15 mouse cellular contexts compared by ENCODE assay signal in the genomic region with DNA sequence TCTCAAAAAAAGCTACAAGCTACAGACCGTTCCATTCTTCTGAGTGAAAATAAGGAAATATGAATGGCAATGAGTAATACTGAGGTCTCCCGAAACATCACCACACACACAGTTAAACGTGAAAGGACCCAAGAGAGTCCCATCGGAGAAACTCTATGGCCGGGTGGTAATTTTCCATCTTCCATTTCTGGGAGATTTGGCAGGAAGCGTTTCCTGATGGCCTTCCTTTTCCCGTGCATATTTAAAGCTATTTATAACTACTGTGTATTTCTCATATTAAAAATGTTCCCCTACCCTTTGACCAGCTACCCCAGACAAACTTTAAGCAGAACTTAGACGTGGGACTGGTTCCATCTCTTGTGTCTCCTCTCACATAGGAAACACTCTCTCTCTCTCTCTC. TPM values are rescaled to one million over a fixed set of nuclear protein-coding genes. Genes with fewer than 3 reads are reported as not detected.
DNase-seq lines count a peak whose midpoint lies in the region; TF ChIP-seq lines count a peak whose summit lies in the region.
"Had no signal": no experiment of that assay in that cellular context is flagged by ENCODE, and none has a peak within 500 bp of the region (broad histone marks: within the 10 kb centered on the region; RNA-seq: fewer than 3 reads in every experiment).

No protein-coding gene starts in this region.

- DNase-seq in adrenal gland, postnatal 14 days = peak; percentile 24
- DNase-seq in adrenal gland, adult 8-10 months = no peak
- DNase-seq in kidney, adult 11 months = peak; percentile 40
- DNase-seq in kidney, adult 18-20 months = no peak
- DNase-seq in lung, postnatal 25 days (ENCODE audit: low spot score) = peak; percentile 15
- DNase-seq in lung, adult 2 months = no peak
- no peak for DNase-seq in spleen, adult 12 weeks (ENCODE audit: low spot score)
- DNase-seq in right cerebral cortex, postnatal 14 days = no peak
- DNase-seq: cerebellum, adult 2 months; heart, postnatal 36 days; liver; thymus, postnatal 25 days had no signal

- H3K4me3 ChIP-seq in lung, adult 2 months (replicated peaks; ENCODE audit: extremely low read depth, low read depth, low read length) = no peak overlapping the region
- H3K4me3 ChIP-seq: erythroblast, embryonic 14.5 days; forebrain, embryonic 15.5 days; neural tube, embryonic 12.5 days had no signal

- TF ChIP-seq POLR2A in lung, adult 2 months (IDR thresholded peaks at IDR 0.05; ENCODE audit: borderline replicate concordance, extremely low read depth, low read depth, low read length) = no peak

- no peak for TF ChIP-seq CTCF in lung, adult 2 months (IDR thresholded peaks at IDR 0.05; ENCODE audit: insufficient read depth, low read length)

- peaks cover 6% of the 10 kb centered on the region; the same call in 1 of the 2 replicates for H3K4me1 ChIP-seq in lung, adult 2 months (ENCODE audit: control insufficient read depth, insufficient read depth, low read length)
- H3K4me1 ChIP-seq: forebrain, embryonic 15.5 days had no signal

- WGBS in lung, adult 2 months = 44% methylated on average over 8 of the region's 8 CpGs

RNA-seq across cellular contexts. Expression of a gene that starts 50.7 kb away (rescaled TPM):
- total RNA-seq in adrenal gland, postnatal 14 days (2021) = 33.6 and 37.1 TPM in 2 replicates
- total RNA-seq in adrenal gland, adult 8-10 months (2022) = 10 to 100 TPM; 31.1 to 55.0 (median 45.0) TPM
- polyA plus RNA-seq in lung, adult 2 months (2012; rRNA removed) = 21.0 and 27.8 TPM in 2 replicates
- polyA plus RNA-seq: erythroblast, embryonic 14.5 days had no signal

Comparison
In these comparisons a context has a peak if more than half of its experiments do, and no peak if none do; other contexts are left out.
1. DNase-seq: peak in adrenal gland, postnatal 14 days (single experiment), kidney, adult 11 months (single experiment) and lung, postnatal 25 days (single experiment); none in adrenal gland, adult 8-10 months (single experiment), kidney, adult 18-20 months (single experiment), lung, adult 2 months (single experiment), spleen, adult 12 weeks (single experiment) and right cerebral cortex, postnatal 14 days (single experiment).